Mouse (Mus musculus): ENCODE data around the gene Olfr1270.
"Not testable (repeated sequence)": the region's sequence is repeated elsewhere in the genome, so short reads cannot be mapped to it uniquely, and the experiment has no call there.

The Olfr1270 gene

DNA sequence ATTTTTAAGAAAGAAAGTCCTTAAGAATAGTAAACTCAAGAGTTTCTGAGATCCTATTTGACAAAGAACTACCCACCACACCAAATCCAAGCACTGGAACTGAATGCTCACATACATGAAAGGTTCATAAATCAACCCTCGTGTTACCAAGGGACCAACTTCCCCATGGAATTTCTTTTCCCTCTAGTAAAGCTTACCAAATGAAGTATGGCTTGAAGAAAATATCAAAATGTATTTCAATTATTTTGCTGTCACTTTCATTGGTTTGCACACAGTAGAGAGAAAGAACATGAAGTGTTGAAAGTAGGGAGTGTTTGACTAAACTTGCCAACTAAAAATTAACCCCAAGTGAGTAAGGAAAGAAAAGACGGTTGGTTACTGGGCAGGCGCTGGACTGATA lies at the start of gene Olfr1270:
Gene Olfr1270 (minus strand): TSS at position 101 of the 400 bp plus-strand sequence.
- in situ Hi-C loops (cut with MseI, MboI): no loop called here

DNA sequence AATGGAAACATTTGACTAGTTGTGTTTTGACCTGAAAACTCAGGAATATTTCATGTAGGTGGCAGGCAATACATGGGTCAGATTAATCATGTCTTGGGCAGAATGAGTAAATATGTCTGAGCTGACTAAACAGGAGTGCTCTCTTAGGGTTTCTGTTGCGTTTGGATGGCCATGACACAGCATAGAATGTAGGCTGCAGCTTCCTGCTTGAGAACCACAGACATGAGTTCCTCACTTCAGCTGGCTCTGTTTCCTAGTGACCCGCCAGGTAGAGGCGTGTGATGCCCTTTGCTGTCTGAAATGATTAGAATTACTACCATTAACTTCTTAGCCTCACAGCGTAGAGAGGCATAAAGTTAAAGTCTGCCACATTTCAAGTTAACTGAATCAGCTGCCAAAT lies 46.7 kb upstream of the Olfr1270 start:
- in situ Hi-C loops (cut with MseI, MboI): not testable (repeated sequence)

DNA sequence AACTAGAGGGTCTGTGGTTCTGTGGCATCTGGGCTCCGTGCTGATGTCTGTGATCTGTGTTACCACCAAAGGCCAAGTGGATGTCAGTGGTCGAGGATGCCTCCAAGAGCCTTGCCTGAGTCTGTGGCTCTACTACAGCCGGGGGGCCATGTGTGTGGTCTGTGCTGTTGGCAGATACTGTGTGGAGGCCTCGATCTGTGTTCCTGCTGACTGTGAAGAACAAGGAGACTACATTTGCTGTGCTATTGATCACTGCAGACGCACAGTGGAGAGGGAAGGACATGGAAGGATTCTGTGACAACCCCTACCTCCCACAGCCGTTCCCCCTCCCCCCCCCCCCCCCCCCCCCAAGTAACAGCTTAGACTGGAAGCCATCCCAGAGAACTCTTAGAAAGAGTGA lies 42.4 kb upstream of the Olfr1270 start:
- in situ Hi-C loops (cut with MseI, MboI): not testable (repeated sequence)

DNA sequence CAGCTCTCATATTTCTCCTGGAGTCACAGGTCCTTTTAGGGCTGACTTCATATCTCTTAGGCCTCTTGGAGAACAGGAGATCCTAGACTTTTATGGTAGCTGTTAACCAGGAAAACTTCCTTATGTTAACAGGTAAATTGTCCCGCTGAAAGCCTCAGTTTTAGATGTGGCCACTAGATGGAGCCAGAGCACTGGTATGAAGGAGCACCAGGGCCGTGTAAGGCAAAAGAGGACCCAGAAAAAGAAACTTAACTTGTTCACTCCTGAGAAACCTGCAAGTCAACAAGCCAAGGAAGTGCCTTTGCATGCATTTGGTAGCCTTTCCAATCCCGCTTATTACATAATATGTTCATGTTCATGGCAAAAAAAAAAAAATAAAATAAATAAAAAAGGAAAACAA lies 41.9 kb upstream of the Olfr1270 start:
- in situ Hi-C loops (cut with MseI, MboI): not testable (repeated sequence)

DNA sequence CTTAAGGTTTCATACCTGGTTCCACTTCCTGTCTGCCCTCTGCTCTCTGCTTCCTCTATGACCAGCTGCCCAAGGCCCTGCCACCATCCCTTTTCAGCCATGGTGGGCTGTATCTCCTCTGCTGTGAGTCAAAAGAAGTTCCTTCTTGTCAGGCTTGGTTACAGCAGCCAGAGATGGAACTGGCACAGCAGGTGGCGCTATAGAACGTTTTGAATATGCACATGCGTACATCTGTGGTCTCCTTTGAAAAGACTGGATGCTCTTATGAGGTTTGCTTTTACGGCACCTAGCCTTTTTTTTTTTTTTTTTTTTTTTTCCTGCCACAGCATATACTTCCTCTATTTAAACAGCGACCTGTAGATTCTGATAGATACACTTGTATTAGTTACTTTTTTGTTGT lies 34.2 kb upstream of the Olfr1270 start:
- in situ Hi-C loops (cut with MseI, MboI): not testable (repeated sequence)

DNA sequence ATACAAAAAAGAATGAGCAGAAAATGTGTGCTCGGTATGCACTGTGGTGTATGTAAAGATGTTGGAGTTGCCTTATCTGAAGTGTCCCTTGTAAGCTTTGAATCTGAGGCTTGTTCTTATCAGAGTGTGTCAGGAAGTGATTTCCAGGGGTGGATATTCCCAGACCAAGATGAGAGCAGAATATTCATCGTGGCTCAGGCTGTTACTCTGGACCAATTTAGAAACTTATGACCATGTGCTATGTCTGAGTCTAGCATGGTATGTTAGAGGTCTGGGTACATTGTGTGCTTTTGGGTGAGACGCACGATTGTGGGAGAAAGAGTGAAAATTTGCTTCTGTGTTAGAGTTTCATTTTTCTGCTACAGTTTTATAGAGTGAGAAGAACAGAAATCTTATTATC lies 33.2 kb upstream of the Olfr1270 start:
- in situ Hi-C loops (cut with MseI, MboI): not testable (repeated sequence)

DNA sequence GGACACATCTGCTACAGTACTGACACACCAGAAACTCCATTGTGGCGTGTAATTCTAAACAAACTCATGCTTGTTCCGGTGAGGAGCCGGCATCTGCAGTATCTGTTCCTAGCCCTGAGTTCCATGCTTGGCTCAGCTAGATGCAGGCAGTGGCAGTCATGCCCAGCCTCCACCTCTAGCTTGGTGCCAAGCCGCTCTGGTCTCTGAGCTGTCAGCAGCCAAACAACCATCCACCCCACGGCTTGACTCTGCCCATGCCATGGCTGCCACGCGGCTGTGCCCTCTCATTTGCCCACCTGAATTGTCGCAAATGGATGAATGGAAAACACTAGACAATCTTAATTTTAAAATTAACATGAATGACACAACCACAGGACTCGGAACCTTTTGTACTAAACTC lies 1.0 kb upstream of the Olfr1270 start:
- in situ Hi-C loops (cut with MseI, MboI): no loop called here

DNA sequence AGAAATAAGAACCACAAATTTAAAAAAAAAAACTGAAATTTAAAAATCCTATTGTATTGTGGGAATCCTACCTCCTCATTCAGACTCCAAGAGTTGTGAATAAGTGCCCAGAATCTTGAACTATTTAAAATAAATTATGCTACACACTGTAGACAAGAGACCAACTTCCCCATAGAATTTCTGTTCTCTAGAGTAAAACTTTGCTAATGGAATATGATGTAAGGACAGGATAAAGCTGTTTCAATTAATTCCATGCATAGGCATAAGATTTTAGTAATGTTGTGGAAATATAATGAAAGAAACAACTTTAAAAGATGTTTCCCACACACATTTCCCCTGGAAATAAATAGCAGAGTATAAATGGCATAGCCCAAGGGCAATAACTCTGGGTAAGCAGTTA lies 10.7 kb downstream of the Olfr1270 start, which contains the start of gene Olfr32:
Gene Olfr32 (minus strand): TSS at position 101 of the 400 bp plus-strand sequence.
- in situ Hi-C loops (cut with MseI, MboI): no loop called here

DNA sequence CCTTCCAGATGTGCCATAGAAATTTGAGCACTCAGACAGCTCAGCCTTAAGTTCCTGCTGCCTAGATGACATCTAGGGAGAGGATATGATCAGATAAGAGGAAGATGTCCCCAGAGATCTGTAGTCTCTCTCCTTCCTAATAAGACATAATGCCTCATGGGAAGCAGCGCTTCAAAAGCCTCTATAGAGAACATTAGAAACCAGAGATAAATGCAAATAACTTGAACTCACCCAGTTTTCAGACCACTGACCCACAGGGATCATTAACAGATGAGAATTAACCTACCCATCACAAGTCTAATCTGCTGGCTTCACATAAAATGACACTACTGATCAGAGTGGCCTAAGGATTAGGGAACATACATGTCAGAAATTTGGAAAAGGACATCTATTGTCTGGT lies 31.6 kb downstream of the Olfr1270 start, which contains the start of gene Olfr1269:
Gene Olfr1269 (minus strand): TSS at position 101 of the 400 bp plus-strand sequence.
- in situ Hi-C loops (cut with MseI, MboI): no loop called here

Data from mouse trophoblast stem cell (cell line).